Mouse (Mus musculus): ENCODE results near the gene Amz1.

DNA sequence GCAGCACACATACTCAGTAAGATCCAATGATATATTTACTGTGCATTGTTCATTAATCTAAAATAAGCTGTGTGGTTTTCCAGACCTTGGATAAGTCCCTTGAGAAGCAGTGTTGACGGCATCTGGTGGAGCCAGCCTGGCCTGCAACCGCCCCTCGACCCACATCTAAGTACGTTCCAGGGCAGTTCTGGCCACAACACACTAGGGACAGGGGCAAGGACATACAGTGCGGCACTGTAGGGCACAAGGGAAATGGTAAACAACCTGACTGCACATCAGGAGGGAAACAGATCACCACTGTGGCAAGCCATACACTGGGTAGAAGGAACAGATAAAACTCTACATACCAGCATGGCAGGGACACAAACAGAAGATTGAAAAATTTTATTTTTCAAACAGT lies 77.9 kb downstream of the Amz1 start:
- no peak for TF ChIP-seq CTCF (IDR thresholded peaks at IDR 0.05; ENCODE audit: extremely low read depth, insufficient read depth, low read length)
- TF ChIP-seq POLR2A (IDR thresholded peaks at IDR 0.05; ENCODE audit: extremely low read depth, insufficient read depth, low read length): no peak

All from cortical plate, adult 2 months (tissue).